In genomic region chr11:54811054-54811453, GRCm38 (mm10) we compare ENCODE assay signal across 24 mouse cellular contexts. TPM values are rescaled to one million over a fixed set of nuclear protein-coding genes. Genes with fewer than 3 reads are reported as not detected.
DNase-seq lines count a peak whose midpoint lies in the region; ATAC-seq and TF ChIP-seq lines count a peak whose summit lies in the region.
"Had no signal": no experiment of that assay in that cellular context is flagged by ENCODE, and none has a peak within 500 bp of the region (broad histone marks: within the 10 kb centered on the region; RNA-seq: fewer than 3 reads in every experiment).

No protein-coding gene starts in this region.

- no peak for TF ChIP-seq POLR2A in small intestine, adult 2 months (IDR thresholded peaks at IDR 0.05; ENCODE audit: low read depth, low read length)

- ATAC-seq in kidney, embryonic 16.5 days (ENCODE audit: low FRiP score, low TSS enrichment), result no peak
- 0 out of 2 replicates have a peak, but pooled peaks have one; percentile 53 for ATAC-seq in intestine, embryonic 14.5 days (replicated peaks; ENCODE audit: low FRiP score, low TSS enrichment, low read depth)
- no peak for ATAC-seq in activated CD4-positive, CD25-positive, alpha-beta regulatory T cell, adult 4 months
- ATAC-seq in forebrain, embryonic 13.5 days, result no peak
- ATAC-seq: forebrain, embryonic 15.5 days; hindbrain, postnatal 0 days; midbrain, embryonic 13.5 days had no signal

- TF ChIP-seq CTCF in small intestine, adult 2 months (IDR thresholded peaks at IDR 0.05; ENCODE audit: extremely low read depth, insufficient read length, insufficient replicate concordance, low read depth, low read length), result no peak

- H3K4me2 ChIP-seq in kidney, embryonic 16.5 days (replicated peaks; ENCODE audit: low read depth, low read length), result no peak overlapping the region
- H3K4me2 ChIP-seq in intestine, embryonic 14.5 days (ENCODE audit: low read length), result no peak overlapping the region
- H3K4me2 ChIP-seq in forebrain, embryonic 13.5 days, result no peak overlapping the region
- H3K4me2 ChIP-seq: forebrain, embryonic 15.5 days; heart, embryonic 13.5 days; liver, embryonic 15.5 days; midbrain, embryonic 13.5 days had no signal

- H3K27me3 ChIP-seq in kidney, embryonic 16.5 days (ENCODE audit: insufficient read depth, low read length), result no peaks in the 10 kb centered on the region
- no peaks in the 10 kb centered on the region for H3K27me3 ChIP-seq in embryonic facial prominence, embryonic 10.5 days (replicated peaks; ENCODE audit: low read depth, poor library complexity, severe bottlenecking)
- H3K27me3 ChIP-seq in intestine, embryonic 14.5 days (replicated peaks; ENCODE audit: control insufficient read depth, insufficient read depth, low read length), result no peaks in the 10 kb centered on the region
- H3K27me3 ChIP-seq in small intestine, adult 2 months (ENCODE audit: control insufficient read depth, insufficient read depth, low read length), result no peaks in the 10 kb centered on the region
- no peaks in the 10 kb centered on the region for H3K27me3 ChIP-seq in forebrain, embryonic 13.5 days
- H3K27me3 ChIP-seq: forebrain, embryonic 15.5 days; liver, embryonic 15.5 days; midbrain, embryonic 13.5 days had no signal

- H3K4me1 ChIP-seq in kidney, embryonic 16.5 days (ENCODE audit: insufficient read depth, low read length), result no peaks in the 10 kb centered on the region
- H3K4me1 ChIP-seq in embryonic facial prominence, embryonic 10.5 days, result peaks cover 25% of the 10 kb centered on the region
- H3K4me1 ChIP-seq in intestine, embryonic 14.5 days (replicated peaks; ENCODE audit: control insufficient read depth, insufficient read depth, low read length), result no peaks in the 10 kb centered on the region
- peaks cover 37% of the 10 kb centered on the region for H3K4me1 ChIP-seq in small intestine, adult 2 months (ENCODE audit: control insufficient read depth, insufficient read depth, insufficient read length, low read length)
- peaks cover 21% of the 10 kb centered on the region for H3K4me1 ChIP-seq in forebrain, embryonic 13.5 days
- H3K4me1 ChIP-seq: liver, embryonic 15.5 days had no signal

- peak; percentile 26 for DNase-seq in kidney, adult 9 months
- DNase-seq in embryonic facial prominence, embryonic 10.5 days (ENCODE audit: low spot score), result no peak
- DNase-seq in intestine, embryonic 14.5 days (ENCODE audit: low spot score), result no peak
- DNase-seq: adrenal gland, postnatal 10 days; cerebellum, adult 18-20 months; cerebellum, postnatal 25 days; embryo, embryonic 11 days; gastrocnemius, postnatal 14 days; heart, adult 18-20 months; heart, postnatal 14 days; kidney, adult 8-10 months; layer of hippocampus, postnatal 36 days; lung, postnatal 14 days; right cerebral cortex, postnatal 14 days; thymus, postnatal 25 days had no signal

- no peak overlapping the region for H3K27ac ChIP-seq in kidney, embryonic 16.5 days (ENCODE audit: low read length)
- H3K27ac ChIP-seq in embryonic facial prominence, embryonic 10.5 days (replicated peaks), result peak overlapping the region; percentile 4; the same call in 1 of the 2 replicates
- H3K27ac ChIP-seq in intestine, embryonic 14.5 days (ENCODE audit: low read depth), result no peak overlapping the region
- peak overlapping the region; percentile 82 for H3K27ac ChIP-seq in small intestine, adult 2 months (ENCODE audit: insufficient read depth, low read depth, low read length)
- H3K27ac ChIP-seq in forebrain, embryonic 13.5 days, result no peak overlapping the region
- H3K27ac ChIP-seq: forebrain, embryonic 15.5 days; heart, embryonic 13.5 days; hindbrain, postnatal 0 days; liver, embryonic 15.5 days had no signal

- H3K4me3 ChIP-seq in kidney, embryonic 16.5 days (ENCODE audit: low read length), result no peak overlapping the region
- H3K4me3 ChIP-seq in embryonic facial prominence, embryonic 10.5 days, result no peak overlapping the region
- no peak overlapping the region for H3K4me3 ChIP-seq in intestine, embryonic 14.5 days (ENCODE audit: low read depth, low read length)
- H3K4me3 ChIP-seq in small intestine, adult 2 months (ENCODE audit: low read depth, low read length), result no peak overlapping the region
- no peak overlapping the region for H3K4me3 ChIP-seq in forebrain, embryonic 13.5 days
- H3K4me3 ChIP-seq: forebrain, embryonic 15.5 days; heart, embryonic 13.5 days; liver, embryonic 15.5 days; midbrain, embryonic 13.5 days had no signal

- no peaks in the 10 kb centered on the region for H3K9me3 ChIP-seq in kidney, embryonic 16.5 days (ENCODE audit: low read length)
- H3K9me3 ChIP-seq in embryonic facial prominence, embryonic 10.5 days, result no peaks in the 10 kb centered on the region
- H3K9me3 ChIP-seq in intestine, embryonic 14.5 days (ENCODE audit: control insufficient read depth, low read length), result no peaks in the 10 kb centered on the region
- H3K9me3 ChIP-seq in forebrain, embryonic 13.5 days (replicated peaks), result no peaks in the 10 kb centered on the region
- H3K9me3 ChIP-seq: forebrain, embryonic 15.5 days; heart, embryonic 13.5 days; liver, embryonic 15.5 days; midbrain, embryonic 13.5 days had no signal

- no peak overlapping the region for H3K9ac ChIP-seq in kidney, embryonic 16.5 days (replicated peaks; ENCODE audit: low read length)
- H3K9ac ChIP-seq in intestine, embryonic 14.5 days (ENCODE audit: low read length), result no peak overlapping the region
- no peak overlapping the region for H3K9ac ChIP-seq in forebrain, embryonic 13.5 days
- H3K9ac ChIP-seq: forebrain, embryonic 15.5 days; heart, embryonic 13.5 days; liver, embryonic 15.5 days; midbrain, embryonic 13.5 days had no signal

- H3K36me3 ChIP-seq in kidney, embryonic 16.5 days (ENCODE audit: insufficient read depth, low read length), result no peaks in the 10 kb centered on the region
- no peaks in the 10 kb centered on the region for H3K36me3 ChIP-seq in embryonic facial prominence, embryonic 10.5 days (replicated peaks)
- no peaks in the 10 kb centered on the region for H3K36me3 ChIP-seq in intestine, embryonic 14.5 days (ENCODE audit: control insufficient read depth, insufficient read depth, low read length)
- H3K36me3 ChIP-seq in small intestine, adult 2 months (ENCODE audit: control insufficient read depth, insufficient read depth, low read length), result no peaks in the 10 kb centered on the region
- H3K36me3 ChIP-seq in forebrain, embryonic 13.5 days (ENCODE audit: poor library complexity, severe bottlenecking), result no peaks in the 10 kb centered on the region
- H3K36me3 ChIP-seq: forebrain, embryonic 15.5 days; heart, embryonic 13.5 days; liver, embryonic 15.5 days; midbrain, embryonic 13.5 days had no signal

- WGBS in kidney, embryonic 16.5 days, result 65% methylated on average over 3 of the region's 3 CpGs
- 64% methylated on average over 3 of the region's 3 CpGs for WGBS in embryonic facial prominence, embryonic 10.5 days
- 65% methylated on average over 3 of the region's 3 CpGs for WGBS in intestine, embryonic 14.5 days
- WGBS in small intestine, adult 2 months, result 23% methylated on average over 3 of the region's 3 CpGs
- WGBS in forebrain, embryonic 13.5 days, result 88% methylated on average over 3 of the region's 3 CpGs

RNA-seq across cellular contexts. Expression of gene Cdc42se2, which starts 23.6 kb away (rescaled TPM):
- 98.6 and 103 TPM in 2 replicates for polyA plus RNA-seq in kidney, embryonic 16.5 days (2015; fragmentation: Nextera tagmentation; extraction: Ambion mirVana)
- 144 and 160 TPM in 2 replicates for polyA plus RNA-seq in embryonic facial prominence, embryonic 10.5 days (2016; fragmentation: Nextera tagmentation; extraction: Ambion mirVana)
- polyA plus RNA-seq in intestine, embryonic 14.5 days (2014; fragmentation: Nextera tagmentation; extraction: Ambion mirVana), result 81.5 and 94.9 TPM in 2 replicates
- polyA plus RNA-seq in small intestine, adult 2 months (2012; rRNA removed), result 23.2 and 69.2 TPM in 2 replicates
- polyA plus RNA-seq in activated CD4-positive, CD25-positive, alpha-beta regulatory T cell, adult 4 months (2017; shearing (Covaris generic)), result 100 to 1,000 TPM; 286 to 321 TPM
- polyA plus RNA-seq in forebrain, embryonic 13.5 days (2015; fragmentation: Nextera tagmentation; extraction: Ambion mirVana), result 204 and 230 TPM in 2 replicates

RNA-seq across cellular contexts. Expression of gene Lyrm7, which starts 49.7 kb away (rescaled TPM):
- 6.3 and 9.2 TPM in 2 replicates for polyA plus RNA-seq in kidney, embryonic 16.5 days (2015; fragmentation: Nextera tagmentation; extraction: Ambion mirVana)
- 6.7 and 6.9 TPM in 2 replicates for polyA plus RNA-seq in embryonic facial prominence, embryonic 10.5 days (2016; fragmentation: Nextera tagmentation; extraction: Ambion mirVana)
- 8.0 and 12.4 TPM in 2 replicates for polyA plus RNA-seq in intestine, embryonic 14.5 days (2014; fragmentation: Nextera tagmentation; extraction: Ambion mirVana)
- 0.03 and 0.15 TPM in 2 replicates for polyA plus RNA-seq in small intestine, adult 2 months (2012; rRNA removed)
- 1 to 10 TPM; 2.4 to 3.7 TPM for polyA plus RNA-seq in activated CD4-positive, CD25-positive, alpha-beta regulatory T cell, adult 4 months (2017; shearing (Covaris generic))
- 11.6 and 12.5 TPM in 2 replicates for polyA plus RNA-seq in forebrain, embryonic 13.5 days (2015; fragmentation: Nextera tagmentation; extraction: Ambion mirVana)

RNA-seq across cellular contexts. Expression of gene Hint1, which starts 55.1 kb away (rescaled TPM):
- 540 and 595 TPM in 2 replicates for polyA plus RNA-seq in kidney, embryonic 16.5 days (2015; fragmentation: Nextera tagmentation; extraction: Ambion mirVana)
- polyA plus RNA-seq in embryonic facial prominence, embryonic 10.5 days (2016; fragmentation: Nextera tagmentation; extraction: Ambion mirVana), result 643 and 644 TPM in 2 replicates
- polyA plus RNA-seq in intestine, embryonic 14.5 days (2014; fragmentation: Nextera tagmentation; extraction: Ambion mirVana), result 740 and 774 TPM in 2 replicates
- 371 and 593 TPM in 2 replicates for polyA plus RNA-seq in small intestine, adult 2 months (2012; rRNA removed)
- 100 to 1,000 TPM; 601 to 656 TPM for polyA plus RNA-seq in activated CD4-positive, CD25-positive, alpha-beta regulatory T cell, adult 4 months (2017; shearing (Covaris generic))
- polyA plus RNA-seq in forebrain, embryonic 13.5 days (2015; fragmentation: Nextera tagmentation; extraction: Ambion mirVana), result 829 and 971 TPM in 2 replicates

Comparison
In these comparisons a context has a peak if more than half of its experiments do, and no peak if none do; other contexts are left out.
1. H3K27ac ChIP-seq: peak in embryonic facial prominence, embryonic 10.5 days (single experiment) and small intestine, adult 2 months (single experiment); none in kidney, embryonic 16.5 days (single experiment), intestine, embryonic 14.5 days (single experiment) and forebrain, embryonic 13.5 days (single experiment).